Mouse (Mus musculus) embryonic facial prominence, embryonic 13.5 days (tissue): Measurements from ENCODE around the gene Spef1. TPM values are rescaled to one million over a fixed set of nuclear protein-coding genes. Genes with fewer than 3 reads are reported as not detected.

Source experiments
- ATAC-seq: fragments of 200-750 bp; cut with Nextera tagmentation; 2 replicates; pipeline ENCODE4 v1.8.0; 2017; ENCODE audit warnings: low read depth; ENCODE audit not compliant: insufficient number of reproducible peaks, insufficient read depth, low FRiP score, low TSS enrichment
- H3K27ac ChIP-seq: fragments of 300-500 bp; sonication (generic); 2 replicates; pipeline ENCODE4 v1.5.1; 2015; ENCODE audit warnings: moderate library complexity, mild to moderate bottlenecking, inconsistent platforms
- H3K27me3 ChIP-seq: fragments of 300-500 bp; sonication (generic); 2 replicates; pipeline ENCODE4 v1.6.1; 2015; ENCODE audit warnings: mild to moderate bottlenecking, inconsistent platforms
- H3K36me3 ChIP-seq: fragments of 300-500 bp; sonication (generic); 2 replicates; pipeline ENCODE4 v1.6.1; 2015; ENCODE audit warnings: mild to moderate bottlenecking, inconsistent platforms
- H3K4me1 ChIP-seq: fragments of 300-500 bp; sonication (generic); 2 replicates; pipeline ENCODE4 v1.6.1; 2015; ENCODE audit warnings: inconsistent platforms
- H3K4me2 ChIP-seq: fragments of 300-500 bp; sonication (generic); 2 replicates; pipeline ENCODE4 v1.6.1; 2015; ENCODE audit warnings: moderate library complexity, mild to moderate bottlenecking, inconsistent platforms
- H3K4me3 ChIP-seq: fragments of 300-500 bp; sonication (generic); 2 replicates; pipeline ENCODE4 v1.5.1; 2015; ENCODE audit warnings: mild to moderate bottlenecking, inconsistent platforms
- H3K9ac ChIP-seq: fragments of 300-500 bp; sonication (generic); 2 replicates; pipeline ENCODE4 v1.6.1; 2015; ENCODE audit warnings: mild to moderate bottlenecking, inconsistent platforms
- H3K9me3 ChIP-seq: fragments of 300-500 bp; sonication (generic); 2 replicates; pipeline ENCODE4 v1.6.1; 2016; ENCODE audit warnings: inconsistent platforms
- WGBS: fragments of 180-500 bp; shearing (Covaris S2); methylation state at CpG from one replicate; pipeline ENCODE4 v1.1.7; 2015; ENCODE audit warnings: mixed read lengths; 5-methylcytosine and 5-hydroxymethylcytosine counted together
- polyA plus RNA-seq: library from polyadenylated mRNA; unstranded; fragments of >200 nt; fragmentation: Nextera tagmentation; extraction: Ambion mirVana; gene quantifications from 2 replicates; pipeline ENCODE4 v1.2.1, GENCODE M21; 2015

Spef1 gene
- polyA plus RNA-seq, 1 experiment from 2014 or later, result 4.4 TPM

DNA sequence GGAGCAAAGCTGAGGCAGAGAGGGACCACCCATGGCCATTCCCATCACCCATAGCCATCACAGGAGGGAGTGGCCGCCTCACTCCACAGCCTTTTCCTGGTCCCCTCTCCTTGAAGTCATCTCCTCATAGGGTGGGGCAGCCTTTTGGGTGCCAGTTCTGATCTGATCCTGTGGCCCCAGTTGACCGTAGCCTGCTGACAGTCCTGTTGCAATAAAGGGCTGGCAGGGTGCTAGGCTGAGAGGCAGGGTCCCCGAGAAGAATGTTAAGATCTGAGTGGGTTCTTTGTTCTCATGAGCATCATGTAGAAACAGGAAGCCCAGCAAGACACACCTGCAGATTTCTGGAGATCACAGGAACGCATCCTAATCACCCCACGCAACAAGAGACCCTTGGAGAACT lies 58.9 kb downstream of the Spef1 start:
- no peaks in the 10 kb centered on the region for H3K9me3 ChIP-seq
- 78% methylated on average over 5 of the region's 5 CpGs for WGBS
- peak overlapping the region; percentile 68 for H3K4me3 ChIP-seq
- H3K4me2 ChIP-seq, result peak overlapping the region; percentile 72
- H3K36me3 ChIP-seq, result no peaks in the 10 kb centered on the region; the same call in 1 of the 2 replicates
- no peaks in the 10 kb centered on the region for H3K27me3 ChIP-seq
- peak overlapping the region; percentile 86 for H3K9ac ChIP-seq
- H3K27ac ChIP-seq, result no peak overlapping the region
- ATAC-seq, result no peak
- peaks cover 46% of the 10 kb centered on the region for H3K4me1 ChIP-seq

GRCm38 (mm10) chr2:131127161-131127730 lies 59.8 kb downstream of the Spef1 start, which contains the start of gene Hspa12b:
Hspa12b (plus strand) TSS chr2:131127280.
- under 1% methylated on average over 28 of the region's 28 CpGs for WGBS
- H3K9me3 ChIP-seq, result no peaks in the 10 kb centered on the region

GRCm38 (mm10) chr2:131125964-131126815 lies 60.9 kb downstream of the Spef1 start:
- no peak for ATAC-seq
- Histone ChIP-seq H3K9me3 (no peaks in the 10 kb centered on the region), H3K27ac (peak overlapping the region; percentile 91), H3K9ac (peak overlapping the region; percentile 86), H3K4me1 (peaks cover 38% of the 10 kb centered on the region), H3K27me3 (no peaks in the 10 kb centered on the region), H3K4me3 (peak overlapping the region; percentile 68; the same call in 1 of the 2 replicates), H3K36me3 (no peaks in the 10 kb centered on the region), H3K4me2 (peak overlapping the region; percentile 72)
- 41% methylated on average over 9 of the region's 9 CpGs for WGBS

More at GRCm38 (mm10) chr2:131127161-131127730, 59.8 kb downstream of the Spef1 start, which contains the start of gene Hspa12b:
- Histone ChIP-seq H3K4me3 (peak within 1 kb of the TSS; percentile 68), H3K9ac (peak within 1 kb of the TSS; percentile 86), H3K27me3 (no peaks in the 10 kb centered on the region), H3K4me1 (peaks cover 39% of the 10 kb centered on the region), H3K36me3 (no peaks in the 10 kb centered on the region), H3K4me2 (peak within 1 kb of the TSS; percentile 72), H3K27ac (peak within 1 kb of the TSS; percentile 91)
- peak; percentile 90 for ATAC-seq

DNA sequence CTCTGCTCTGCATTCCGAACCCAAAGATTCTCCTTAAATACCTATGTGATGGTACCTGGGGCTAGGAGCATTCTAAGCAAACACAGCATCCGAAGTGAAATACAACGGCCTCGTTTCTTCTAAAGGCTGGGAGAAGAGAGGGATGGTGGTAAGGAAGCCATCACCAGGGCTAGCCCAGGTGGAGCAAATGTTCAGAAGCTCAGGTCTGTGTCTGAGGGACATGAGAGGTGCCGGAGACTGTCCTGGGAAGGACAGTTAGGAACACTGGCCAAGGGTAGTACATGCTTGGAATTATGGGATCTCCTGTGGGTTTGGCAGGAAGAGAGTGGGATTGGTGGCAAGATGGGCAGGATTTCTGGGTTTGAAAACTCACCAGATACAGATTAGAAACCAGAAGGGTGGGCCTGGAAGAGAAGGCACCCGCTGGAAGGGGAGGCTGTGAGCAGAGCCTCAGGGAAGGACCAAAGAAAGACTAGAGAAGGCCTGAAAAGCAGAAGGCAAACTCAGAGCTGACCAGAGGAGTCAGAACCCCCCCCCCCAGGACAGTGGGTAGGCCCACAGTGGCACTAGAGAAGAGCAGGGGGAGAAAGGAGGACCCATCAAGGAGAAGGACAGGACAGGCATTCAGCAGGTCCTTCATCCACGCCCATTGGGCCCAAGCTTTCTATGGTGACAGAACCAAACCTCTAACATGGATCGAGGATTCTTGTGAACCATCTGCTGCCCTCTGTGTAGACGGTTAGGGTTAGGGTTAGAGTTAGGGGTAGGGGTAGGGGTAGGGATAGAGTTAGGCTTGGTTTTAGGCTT lies 61.7 kb downstream of the Spef1 start:
- H3K9ac ChIP-seq, result no peak overlapping the region; the same call in 1 of the 2 replicates
- peaks cover 38% of the 10 kb centered on the region for H3K4me1 ChIP-seq
- no peak overlapping the region for H3K4me2 ChIP-seq
- H3K36me3 ChIP-seq, result no peaks in the 10 kb centered on the region
- no peaks in the 10 kb centered on the region for H3K27me3 ChIP-seq
- no peak for ATAC-seq
- H3K9me3 ChIP-seq, result no peaks in the 10 kb centered on the region
- no peak overlapping the region for H3K4me3 ChIP-seq
- H3K27ac ChIP-seq, result no peak overlapping the region
- 92% methylated on average over 9 of the region's 9 CpGs for WGBS

GRCm38 (mm10) chr2:131124166-131124565 lies 62.9 kb downstream of the Spef1 start:
- no peak overlapping the region for H3K4me2 ChIP-seq
- no peak for ATAC-seq

More at GRCm38 (mm10) chr2:131124166-131124565, 62.9 kb downstream of the Spef1 start:
- Histone ChIP-seq H3K27ac (no peak overlapping the region), H3K36me3 (no peaks in the 10 kb centered on the region), H3K9ac (no peak overlapping the region), H3K27me3 (no peaks in the 10 kb centered on the region), H3K4me1 (peaks cover 33% of the 10 kb centered on the region), H3K4me3 (no peak overlapping the region), H3K9me3 (no peaks in the 10 kb centered on the region)
- 77% methylated on average over 3 of the region's 3 CpGs for WGBS

Other genes starting within 250 kb of the Spef1 start
- 35.4 and 42.7 TPM in 2 replicates for gene Gfra4, start 144.2 kb downstream of the Spef1 start, polyA plus RNA-seq
- 30.0 and 31.9 TPM in 2 replicates for gene Adam33, start 123.5 kb downstream of the Spef1 start, polyA plus RNA-seq
- 0.07 and 0.18 TPM in 2 replicates for gene Siglec1, start 100.5 kb downstream of the Spef1 start, polyA plus RNA-seq
- gene Hspa12b, start 60.0 kb downstream of the Spef1 start, polyA plus RNA-seq, result 18.2 TPM in 2 replicates
- not detected in 2 replicates for gene Gm11037, start 53.8 kb downstream of the Spef1 start, polyA plus RNA-seq
- 67.5 and 71.4 TPM in 2 replicates for gene 1700037H04Rik, start 27.2 kb downstream of the Spef1 start, polyA plus RNA-seq
- gene Cenpb, start 7.2 kb downstream of the Spef1 start, polyA plus RNA-seq, result 12.3 and 12.4 TPM in 2 replicates
- gene Cdc25b, start 333 bp downstream of the Spef1 start, polyA plus RNA-seq, result 53.8 and 57.5 TPM in 2 replicates
- 26.4 and 28.5 TPM in 2 replicates for gene Ap5s1, start 19.8 kb upstream of the Spef1 start, polyA plus RNA-seq
- 15.9 and 16.1 TPM in 2 replicates for gene Mavs, start 46.8 kb upstream of the Spef1 start, polyA plus RNA-seq
- 43.3 and 45.7 TPM in 2 replicates for gene Pank2, start 75.2 kb upstream of the Spef1 start, polyA plus RNA-seq
- gene Rnf24, start 165.6 kb upstream of the Spef1 start, polyA plus RNA-seq, result 10.8 and 11.0 TPM in 2 replicates